Mouse (Mus musculus) forebrain, embryonic 16.5 days (tissue): ENCODE measurements around the gene Bag6. TPM values are rescaled to one million over a fixed set of nuclear protein-coding genes. Genes with fewer than 3 reads are reported as not detected.
"Not testable (repeated sequence)": the region's sequence is repeated elsewhere in the genome, so short reads cannot be mapped to it uniquely, and the experiment has no call there.

Experiments used
- ATAC-seq: fragments of 200-750 bp; cut with Nextera tagmentation; 2 replicates; pipeline ENCODE4 v1.8.0; 2017; ENCODE audit warnings: mild to moderate bottlenecking, moderate library complexity
- H3K27ac ChIP-seq: fragments of 300-500 bp; sonication (generic); 2 replicates; pipeline ENCODE4 v1.5.1; 2014; ENCODE audit warnings: low read length, control low read depth
- H3K27me3 ChIP-seq: fragments of 300-500 bp; sonication (generic); replicated peaks from 2 replicates; pipeline ENCODE4 v1.6.1; 2014; ENCODE audit warnings: low read length; ENCODE audit not compliant: control insufficient read depth, insufficient read depth
- H3K36me3 ChIP-seq: fragments of 300-500 bp; sonication (generic); 2 replicates; pipeline ENCODE4 v1.6.1; 2014; ENCODE audit not compliant: control insufficient read depth, insufficient read depth
- H3K4me1 ChIP-seq: fragments of 300-500 bp; sonication (generic); replicated peaks from 2 replicates; pipeline ENCODE4 v1.6.1; 2014; ENCODE audit warnings: low read length; ENCODE audit not compliant: control insufficient read depth, insufficient read depth
- H3K4me2 ChIP-seq: fragments of 300-500 bp; sonication (generic); 2 replicates; pipeline ENCODE4 v1.6.1; 2014; ENCODE audit warnings: mild to moderate bottlenecking, low read length, control low read depth
- H3K4me3 ChIP-seq: fragments of 300-500 bp; sonication (generic); replicated peaks from 2 replicates; pipeline ENCODE4 v1.5.1; 2014; ENCODE audit warnings: mild to moderate bottlenecking, low read length, control low read depth
- H3K9ac ChIP-seq: fragments of 300-500 bp; sonication (generic); replicated peaks from 2 replicates; pipeline ENCODE4 v1.6.1; 2014; ENCODE audit warnings: low read depth, low read length, control low read depth
- H3K9me3 ChIP-seq: fragments of 300-500 bp; sonication (generic); 2 replicates; pipeline ENCODE4 v1.6.1; 2016; ENCODE audit warnings: low read length; ENCODE audit not compliant: control insufficient read depth
- WGBS: fragments of 180-500 bp; shearing (Covaris S2); extraction: QIAGEN DNeasy Blood & Tissue Kit; methylation state at CpG from one replicate; pipeline ENCODE4 v1.1.7; 2014; 5-methylcytosine and 5-hydroxymethylcytosine counted together
- polyA plus RNA-seq: library from polyadenylated mRNA; unstranded; fragments of >200 nt; fragmentation: Nextera tagmentation; extraction: Ambion mirVana; gene quantifications from 2 replicates; pipeline ENCODE4 v1.2.1, GENCODE M21; 2015

Bag6 gene
- polyA plus RNA-seq, 1 experiment from 2014 or later: 86.7 TPM

DNA sequence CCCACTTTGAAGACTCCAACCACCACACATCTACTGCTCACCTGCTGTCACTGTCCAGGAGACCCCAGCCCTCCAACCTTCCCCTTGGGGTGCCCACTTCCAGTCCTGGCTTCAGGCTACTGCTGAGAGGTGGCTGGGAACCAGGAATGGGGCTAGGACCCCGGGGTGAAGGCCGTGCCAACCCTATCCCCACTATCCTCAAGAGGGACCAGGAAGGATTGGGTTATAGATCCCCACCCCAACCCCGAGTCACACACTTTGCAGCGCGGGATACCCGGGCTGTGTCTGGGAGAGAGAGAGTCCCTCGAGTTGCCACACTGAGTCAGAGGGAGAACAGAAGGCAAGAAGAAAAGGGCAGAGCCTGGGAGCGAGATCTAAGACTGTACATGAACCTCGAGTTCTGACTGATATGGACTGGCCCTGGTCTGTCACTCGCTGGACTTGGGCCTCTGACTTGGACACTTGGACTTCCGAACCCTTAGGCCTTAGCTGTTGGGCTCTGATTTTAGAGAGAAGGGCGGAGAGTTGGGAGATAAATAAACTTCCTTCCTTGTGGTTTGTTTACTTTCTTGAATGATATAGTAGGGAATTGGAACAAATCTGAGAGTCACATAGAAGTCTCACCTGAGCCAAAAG lies 10.6 kb upstream of the Bag6 start:
- H3K4me1 ChIP-seq: peaks cover 42% of the 10 kb centered on the region
- H3K27me3 ChIP-seq, H3K9ac ChIP-seq, H3K4me2 ChIP-seq, H3K4me3 ChIP-seq, H3K9me3 ChIP-seq, H3K27ac ChIP-seq, H3K36me3 ChIP-seq, ATAC-seq: not testable (repeated sequence)
- WGBS: 93% methylated on average over 12 of the region's 12 CpGs

GRCm38 (mm10) chr17:35125081-35125480 lies 9.9 kb upstream of the Bag6 start:
- Histone ChIP-seq H3K4me1 (peaks cover 36% of the 10 kb centered on the region), H3K9ac (no peak overlapping the region), H3K27me3 (no peaks in the 10 kb centered on the region), H3K9me3 (no peaks in the 10 kb centered on the region), H3K4me2 (no peak overlapping the region), H3K36me3 (peaks cover 5% of the 10 kb centered on the region; the same call in 1 of the 2 replicates), H3K27ac (no peak overlapping the region), H3K4me3 (no peak overlapping the region)
- ATAC-seq: no peak
- 100% methylated on average over 1 of the region's 1 CpGs for WGBS

GRCm38 (mm10) chr17:35125578-35125977 lies 9.4 kb upstream of the Bag6 start:
- H3K27me3 ChIP-seq: no peaks in the 10 kb centered on the region
- WGBS: 36% methylated on average over 6 of the region's 6 CpGs
- peaks cover 5% of the 10 kb centered on the region; the same call in 1 of the 2 replicates for H3K36me3 ChIP-seq
- H3K4me3 ChIP-seq: peak overlapping the region; percentile 73
- H3K27ac ChIP-seq: no peak overlapping the region
- H3K9me3 ChIP-seq: no peaks in the 10 kb centered on the region
- peaks cover 31% of the 10 kb centered on the region for H3K4me1 ChIP-seq
- H3K4me2 ChIP-seq: peak overlapping the region; percentile 75
- H3K9ac ChIP-seq: peak overlapping the region; percentile 83
- ATAC-seq: no peak

DNA sequence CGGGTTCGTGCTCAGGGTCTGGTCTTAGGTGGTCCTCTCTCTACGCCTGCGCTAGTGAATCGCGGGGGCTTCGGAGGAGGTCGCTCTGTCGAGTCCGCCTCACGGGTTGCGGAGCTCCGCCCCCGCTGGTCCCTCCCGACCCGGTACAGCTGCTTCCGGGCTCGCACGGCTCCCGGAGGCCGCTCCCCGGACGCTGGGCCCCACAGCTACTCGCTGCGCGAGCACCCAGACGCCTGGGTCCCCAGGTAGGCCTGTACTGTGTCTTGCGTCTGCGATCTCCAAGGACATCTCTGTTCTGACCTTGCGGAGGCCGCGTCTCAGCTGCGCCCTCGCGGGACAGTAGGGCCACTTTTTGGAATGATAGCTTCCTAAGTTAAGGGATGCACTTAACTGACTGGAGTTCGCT lies 8.8 kb upstream of the Bag6 start, which contains the start of gene D17H6S53E:
Gene D17H6S53E (plus strand): TSS at position 168 of the 406 bp plus-strand sequence.
- peak within 1 kb of the TSS; percentile 73 for H3K4me3 ChIP-seq
- peak; percentile 32 for ATAC-seq
- peak within 1 kb of the TSS; percentile 83 for H3K9ac ChIP-seq
- peaks cover 5% of the 10 kb centered on the region; the same call in 1 of the 2 replicates for H3K36me3 ChIP-seq
- H3K27ac ChIP-seq: peak within 1 kb of the TSS; percentile 67
- H3K4me2 ChIP-seq: peak within 1 kb of the TSS; percentile 75
- no peaks in the 10 kb centered on the region for H3K9me3 ChIP-seq
- H3K27me3 ChIP-seq: no peaks in the 10 kb centered on the region
- WGBS: under 1% methylated on average over 36 of the region's 36 CpGs
- peaks cover 30% of the 10 kb centered on the region for H3K4me1 ChIP-seq

DNA sequence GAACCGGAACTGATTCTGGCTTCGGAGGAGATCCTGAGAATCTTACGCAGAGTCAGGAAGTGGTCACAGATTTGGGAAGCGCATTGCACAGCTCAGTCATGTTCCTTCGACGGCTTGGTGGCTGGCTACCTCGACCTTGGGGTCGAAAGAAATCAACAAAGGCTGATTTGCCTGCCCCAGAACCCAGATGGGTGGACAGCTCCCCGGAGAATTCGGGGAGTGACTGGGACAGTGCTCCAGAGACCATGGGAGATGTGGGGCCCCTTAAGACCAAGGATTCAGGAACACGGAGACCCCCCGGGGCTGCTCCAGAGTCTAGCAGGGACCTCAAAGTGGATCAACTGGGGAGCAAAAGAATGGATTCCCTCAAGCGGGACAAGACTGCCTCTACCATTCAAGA lies 8.0 kb upstream of the Bag6 start:
- 78% methylated on average over 13 of the region's 13 CpGs for whole genome bisulfite sequencing
- Histone ChIP-seq H3K27ac (no peak overlapping the region), H3K4me1 (peaks cover 30% of the 10 kb centered on the region), H3K4me2 (peak overlapping the region; percentile 75), H3K9me3 (no peaks in the 10 kb centered on the region), H3K4me3 (peak overlapping the region; percentile 73), H3K27me3 (no peaks in the 10 kb centered on the region), H3K9ac (0 out of 2 replicates have a peak overlapping the region, but pooled peaks have one; percentile 83), H3K36me3 (peaks cover 5% of the 10 kb centered on the region; the same call in 1 of the 2 replicates)
- ATAC-seq: no peak

GRCm38 (mm10) chr17:35128996-35129395 lies 6.0 kb upstream of the Bag6 start:
- Histone ChIP-seq H3K4me2 (no peak overlapping the region), H3K4me3 (no peak overlapping the region), H3K27me3 (no peaks in the 10 kb centered on the region), H3K27ac (no peak overlapping the region), H3K9me3 (no peaks in the 10 kb centered on the region), H3K4me1 (peaks cover 24% of the 10 kb centered on the region), H3K36me3 (peaks cover under 1% of the 10 kb centered on the region; the same call in 1 of the 2 replicates), H3K9ac (no peak overlapping the region)
- ATAC-seq: no peak
- WGBS: 82% methylated on average over 11 of the region's 11 CpGs

GRCm38 (mm10) chr17:35131038-35131437 lies 3.9 kb upstream of the Bag6 start:
- Histone ChIP-seq H3K36me3 (no peaks in the 10 kb centered on the region), H3K27ac (no peak overlapping the region), H3K4me2 (no peak overlapping the region), H3K4me1 (peaks cover 16% of the 10 kb centered on the region), H3K9me3 (no peaks in the 10 kb centered on the region), H3K9ac (no peak overlapping the region), H3K27me3 (no peaks in the 10 kb centered on the region), H3K4me3 (no peak overlapping the region)
- no peak for ATAC-seq
- 92% methylated on average over 8 of the region's 8 CpGs for WGBS

GRCm38 (mm10) chr17:35131500-35132173 lies 3.3 kb upstream of the Bag6 start, which contains the start of gene Apom:
TSS of gene Apom (minus strand) at chr17:35132050.
- ATAC-seq: no peak
- H3K9ac ChIP-seq: no peak within 1 kb of the TSS
- WGBS: 84% methylated on average over 15 of the region's 15 CpGs
- H3K27ac ChIP-seq: no peak within 1 kb of the TSS
- H3K4me2 ChIP-seq: no peak within 1 kb of the TSS
- no peaks in the 10 kb centered on the region for H3K36me3 ChIP-seq
- peaks cover 16% of the 10 kb centered on the region for H3K4me1 ChIP-seq
- H3K4me3 ChIP-seq: no peak within 1 kb of the TSS
- H3K27me3 ChIP-seq: no peaks in the 10 kb centered on the region
- no peaks in the 10 kb centered on the region for H3K9me3 ChIP-seq

- Histone ChIP-seq H3K4me2 (no peak overlapping the region), H3K4me1 (peaks cover 16% of the 10 kb centered on the region), H3K9ac (no peak overlapping the region), H3K36me3 (no peaks in the 10 kb centered on the region), H3K9me3 (no peaks in the 10 kb centered on the region), H3K27me3 (no peaks in the 10 kb centered on the region), H3K4me3 (no peak overlapping the region), H3K27ac (no peak overlapping the region)
- WGBS: 80% methylated on average over 3 of the region's 3 CpGs
- ATAC-seq: no peak
Measured at GRCm38 (mm10) chr17:35132174-35132560, 2.8 kb upstream of the Bag6 start.
